Mouse (Mus musculus): ENCODE measurements around the gene Lin9. TPM values are rescaled to one million over a fixed set of nuclear protein-coding genes. Genes with fewer than 3 reads are reported as not detected.

Gene Lin9
- total and polyA plus RNA-seq, 3 experiments = 0.77 to 37.3 (median 37.2) TPM

- ATAC-seq (ENCODE audit: extremely low read depth, insufficient number of reproducible peaks, low FRiP score, poor library complexity, severe bottlenecking) = no peak
Observed at GRCm38 (mm10) chr1:180718756-180719155, 77.8 kb downstream of the Lin9 start.

GRCm38 (mm10) chr1:180719483-180719882, 78.5 kb downstream of the Lin9 start:
- H3K9me3 ChIP-seq (replicated peaks) = no peaks in the 10 kb centered on the region
- H3K4me1 ChIP-seq (ENCODE audit: insufficient read depth, low read depth, low read length) = peaks cover 42% of the 10 kb centered on the region
- H3K36me3 ChIP-seq (replicated peaks) = no peaks in the 10 kb centered on the region
- peaks cover 19% of the 10 kb centered on the region for H3K27me3 ChIP-seq (ENCODE audit: insufficient read depth, low read length)
- no peak for ATAC-seq (ENCODE audit: extremely low read depth, insufficient number of reproducible peaks, low FRiP score, poor library complexity, severe bottlenecking)
- H3K4me3 ChIP-seq (ENCODE audit: low read depth, low read length) = no peak overlapping the region
- no peak for DNase-seq (ENCODE audit: low spot score)
- TF ChIP-seq TAL1 (conservative IDR thresholded peaks at IDR 0.05; ENCODE audit: low read depth, low read length) (no peak), POLR2AphosphoS5 (IDR thresholded peaks at IDR 0.05; ENCODE audit: insufficient replicate concordance, low read depth, low read length) (no peak), GATA2 (IDR thresholded peaks at IDR 0.05; ENCODE audit: borderline replicate concordance, low read depth, low read length) (no peak), CTCF (IDR thresholded peaks at IDR 0.05; ENCODE audit: low read depth, low read length) (no peak), GATA1 (IDR thresholded peaks at IDR 0.05; ENCODE audit: borderline replicate concordance, low read length) (no peak)

More at GRCm38 (mm10) chr1:180718756-180719155, 77.8 kb downstream of the Lin9 start:
- Histone ChIP-seq H3K4me1 (ENCODE audit: insufficient read depth, low read depth, low read length) (peaks cover 40% of the 10 kb centered on the region), H3K9me3 (replicated peaks) (no peaks in the 10 kb centered on the region), H3K27me3 (ENCODE audit: insufficient read depth, low read length) (peaks cover 25% of the 10 kb centered on the region), H3K4me3 (ENCODE audit: low read depth, low read length) (no peak overlapping the region), H3K36me3 (replicated peaks) (no peaks in the 10 kb centered on the region)
- no peak for TF ChIP-seq POLR2AphosphoS5 (IDR thresholded peaks at IDR 0.05; ENCODE audit: insufficient replicate concordance, low read depth, low read length)
- TF ChIP-seq TAL1 (conservative IDR thresholded peaks at IDR 0.05; ENCODE audit: low read depth, low read length) = no peak
- no peak for TF ChIP-seq GATA1 (IDR thresholded peaks at IDR 0.05; ENCODE audit: borderline replicate concordance, low read length)
- TF ChIP-seq GATA2 (IDR thresholded peaks at IDR 0.05; ENCODE audit: borderline replicate concordance, low read depth, low read length) = no peak
- no peak for TF ChIP-seq CTCF (IDR thresholded peaks at IDR 0.05; ENCODE audit: low read depth, low read length)
- no peak for DNase-seq (ENCODE audit: low spot score)

GRCm38 (mm10) chr1:180719951-180720689, 79.2 kb downstream of the Lin9 start:
- Histone ChIP-seq H3K36me3 (replicated peaks) (no peaks in the 10 kb centered on the region), H3K9me3 (replicated peaks) (no peaks in the 10 kb centered on the region), H3K4me1 (ENCODE audit: insufficient read depth, low read depth, low read length) (peaks cover 48% of the 10 kb centered on the region), H3K27me3 (ENCODE audit: insufficient read depth, low read length) (peaks cover 15% of the 10 kb centered on the region), H3K4me3 (ENCODE audit: low read depth, low read length) (no peak overlapping the region)
- TF ChIP-seq CTCF (IDR thresholded peaks at IDR 0.05; ENCODE audit: low read depth, low read length) (peak; percentile 96), POLR2AphosphoS5 (IDR thresholded peaks at IDR 0.05; ENCODE audit: insufficient replicate concordance, low read depth, low read length) (no peak)
- peak; percentile 50 for DNase-seq (ENCODE audit: low spot score)
- ATAC-seq (ENCODE audit: extremely low read depth, insufficient number of reproducible peaks, low FRiP score, poor library complexity, severe bottlenecking) = peak; percentile 42; the same call in 1 of the 2 replicates

DNA sequence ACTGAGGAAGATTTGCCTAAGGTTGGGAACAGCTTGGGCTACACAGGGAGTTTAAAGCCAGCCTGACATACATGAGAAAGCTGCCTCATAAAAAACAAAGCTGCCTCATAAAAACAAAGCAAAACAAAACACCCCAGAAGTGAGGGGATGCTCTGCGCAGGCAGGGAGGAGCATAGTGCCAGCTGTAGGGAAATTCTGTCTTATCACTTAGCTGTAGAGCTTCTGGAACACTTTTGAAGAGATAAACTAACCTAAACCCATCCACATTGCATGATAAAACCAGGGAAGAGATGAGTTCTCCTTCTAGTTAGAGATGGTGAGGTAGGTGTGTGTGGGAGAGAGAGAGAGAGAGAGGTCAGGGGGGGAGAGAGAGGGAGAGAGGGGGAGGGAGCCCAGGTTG, 81.7 kb downstream of the Lin9 start:
- TF ChIP-seq TAL1 (conservative IDR thresholded peaks at IDR 0.05; ENCODE audit: low read depth, low read length) = 0 out of 2 replicates have a peak, but pooled peaks have one; percentile 26
- no peak for TF ChIP-seq GATA2 (IDR thresholded peaks at IDR 0.05; ENCODE audit: borderline replicate concordance, low read depth, low read length)
- Histone ChIP-seq H3K4me3 (ENCODE audit: low read depth, low read length) (no peak overlapping the region; the same call in 1 of the 2 replicates), H3K4me1 (ENCODE audit: insufficient read depth, low read depth, low read length) (peaks cover 64% of the 10 kb centered on the region)

GRCm38 (mm10) chr1:180723701-180724238, 82.8 kb downstream of the Lin9 start:
- DNase-seq (ENCODE audit: low spot score) (no peak), ATAC-seq (ENCODE audit: extremely low read depth, insufficient number of reproducible peaks, low FRiP score, poor library complexity, severe bottlenecking) (no peak)
- no peak overlapping the region for H3K4me3 ChIP-seq (ENCODE audit: low read depth, low read length)
- H3K4me1 ChIP-seq (ENCODE audit: insufficient read depth, low read depth, low read length) = peaks cover 71% of the 10 kb centered on the region
- TF ChIP-seq CTCF (IDR thresholded peaks at IDR 0.05; ENCODE audit: low read depth, low read length) = no peak
- H3K36me3 ChIP-seq (replicated peaks) = no peaks in the 10 kb centered on the region
- peaks cover 2% of the 10 kb centered on the region; the same call in 1 of the 2 replicates for H3K27me3 ChIP-seq (ENCODE audit: insufficient read depth, low read length)
- H3K9me3 ChIP-seq (replicated peaks) = no peaks in the 10 kb centered on the region

More for the DNA sequence above, 81.7 kb downstream of the Lin9 start:
- Histone ChIP-seq H3K36me3 (replicated peaks) (no peaks in the 10 kb centered on the region), H3K9me3 (replicated peaks) (no peaks in the 10 kb centered on the region), H3K27me3 (ENCODE audit: insufficient read depth, low read length) (peaks cover 11% of the 10 kb centered on the region)
- peak; percentile 29 for DNase-seq (ENCODE audit: low spot score)
- peak; percentile 37 for ATAC-seq (ENCODE audit: extremely low read depth, insufficient number of reproducible peaks, low FRiP score, poor library complexity, severe bottlenecking)

DNA sequence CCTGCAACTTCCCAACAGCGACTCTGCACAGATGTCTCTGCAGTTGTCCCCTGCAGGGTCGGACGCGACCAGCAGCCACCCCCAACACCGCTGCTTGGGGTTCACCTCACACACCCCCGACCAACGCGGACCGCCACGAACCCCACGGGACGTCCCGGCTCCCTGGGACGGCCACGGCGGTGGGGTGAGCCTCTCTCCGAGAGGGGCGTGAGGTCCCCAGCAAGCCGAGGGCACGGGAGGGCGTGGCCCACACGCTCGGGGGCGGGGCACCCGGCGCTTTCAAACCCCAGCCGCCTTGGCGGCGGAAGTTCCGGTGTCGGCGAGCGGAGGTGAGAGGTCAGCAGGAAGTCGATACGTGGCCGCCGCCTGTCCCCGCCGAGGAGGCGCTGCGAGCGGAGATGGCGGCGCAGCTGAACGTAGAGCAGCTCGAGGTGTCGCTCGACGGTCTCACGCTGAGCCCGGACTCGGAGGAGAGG, 84.8 kb downstream of the Lin9 start, which contains the start of gene Acbd3:
Acbd3 (plus strand) TSS at position 340 of the 476 bp plus-strand sequence.
- peak; percentile 92 for DNase-seq (ENCODE audit: low spot score)
- Histone ChIP-seq H3K4me3 (ENCODE audit: low read depth, low read length) (peak within 1 kb of the TSS; percentile 96), H3K9me3 (replicated peaks) (no peaks in the 10 kb centered on the region), H3K4me1 (ENCODE audit: insufficient read depth, low read depth, low read length) (peaks cover 70% of the 10 kb centered on the region), H3K27me3 (ENCODE audit: insufficient read depth, low read length) (no peaks in the 10 kb centered on the region), H3K36me3 (replicated peaks) (peaks cover 2% of the 10 kb centered on the region)
- TF ChIP-seq GATA1 (IDR thresholded peaks at IDR 0.05; ENCODE audit: borderline replicate concordance, low read length) = no peak
- TF ChIP-seq CTCF (IDR thresholded peaks at IDR 0.05; ENCODE audit: low read depth, low read length) = no peak
- no peak for TF ChIP-seq TAL1 (conservative IDR thresholded peaks at IDR 0.05; ENCODE audit: low read depth, low read length)
- no peak for TF ChIP-seq POLR2AphosphoS5 (IDR thresholded peaks at IDR 0.05; ENCODE audit: insufficient replicate concordance, low read depth, low read length)
- ATAC-seq (ENCODE audit: extremely low read depth, insufficient number of reproducible peaks, low FRiP score, poor library complexity, severe bottlenecking) = peak; percentile 58

Measured in G1E (cell line).